Mouse (Mus musculus): Measurements from ENCODE around the gene Rnf152.

DNA sequence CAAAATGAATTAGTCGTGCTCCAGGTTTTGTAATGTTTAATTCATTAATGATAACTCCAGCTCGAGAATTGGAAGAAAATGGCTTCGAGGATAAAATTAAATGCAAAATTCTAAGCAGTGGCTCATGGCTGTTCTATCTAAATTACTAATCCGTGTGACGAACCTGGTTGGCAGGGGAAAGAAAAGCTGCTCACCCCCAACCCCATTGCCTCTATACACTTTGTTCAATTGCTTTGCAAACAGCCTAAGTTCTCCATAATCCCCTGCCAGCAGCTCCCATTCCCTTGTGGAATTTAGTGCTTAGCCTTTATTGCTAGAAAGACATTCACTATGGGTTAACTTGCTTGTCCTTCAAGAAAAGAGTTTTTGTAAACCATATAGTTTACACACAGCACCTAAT is 24.9 kb downstream of the Rnf152 start:
- TF ChIP-seq CTCF (IDR thresholded peaks at IDR 0.05) (no peak), POLR2A (IDR thresholded peaks at IDR 0.05; ENCODE audit: insufficient read depth, low read depth, low read length) (no peak)
